Mouse (Mus musculus) neural tube, embryonic 12.5 days (tissue): ENCODE data around the gene Gm21887. TPM values are rescaled to one million over a fixed set of nuclear protein-coding genes. Genes with fewer than 3 reads are reported as not detected.
"Not testable (repeated sequence)": the region's sequence is repeated elsewhere in the genome, so short reads cannot be mapped to it uniquely, and the experiment has no call there.

Source experiments
- ATAC-seq: fragments of 200-750 bp; cut with Nextera tagmentation; 2 replicates; pipeline ENCODE4 v1.8.0; 2017; ENCODE audit warnings: low read depth, mild to moderate bottlenecking, moderate TSS enrichment, moderate library complexity; ENCODE audit not compliant: low FRiP score
- H3K27ac ChIP-seq: fragments of 300-500 bp; sonication (generic); 2 replicates; pipeline ENCODE4 v1.5.1; 2016
- H3K27me3 ChIP-seq: fragments of 300-500 bp; sonication (generic); replicated peaks from 2 replicates; pipeline ENCODE4 v1.6.1; 2016; ENCODE audit warnings: mild to moderate bottlenecking
- H3K36me3 ChIP-seq: fragments of 300-500 bp; sonication (generic); 2 replicates; pipeline ENCODE4 v1.6.1; 2016; ENCODE audit warnings: mild to moderate bottlenecking
- H3K4me1 ChIP-seq: fragments of 300-500 bp; sonication (generic); 2 replicates; pipeline ENCODE4 v1.6.1; 2016
- H3K4me2 ChIP-seq: fragments of 300-500 bp; sonication (generic); replicated peaks from 2 replicates; pipeline ENCODE4 v1.6.1; 2016; ENCODE audit warnings: mild to moderate bottlenecking
- H3K4me3 ChIP-seq: fragments of 300-500 bp; sonication (generic); 2 replicates; pipeline ENCODE4 v1.5.1; 2016
- H3K9ac ChIP-seq: fragments of 300-500 bp; sonication (generic); 2 replicates; pipeline ENCODE4 v1.6.1; 2016; ENCODE audit warnings: mild to moderate bottlenecking
- H3K9me3 ChIP-seq: fragments of 300-500 bp; sonication (generic); 2 replicates; pipeline ENCODE4 v1.6.1; 2016; ENCODE audit warnings: mild to moderate bottlenecking
- WGBS: fragments of 180-500 bp; shearing (Covaris S2); methylation state at CpG from one replicate; pipeline ENCODE4 v1.1.7; 2016; 5-methylcytosine and 5-hydroxymethylcytosine counted together
- polyA plus RNA-seq: library from polyadenylated mRNA; unstranded; fragments of >200 nt; fragmentation: Nextera tagmentation; extraction: Ambion mirVana; gene quantifications from 2 replicates; pipeline ENCODE4 v1.2.1, GENCODE M21; 2016

The Gm21887 gene
- polyA plus RNA-seq, 1 experiment from 2014 or later = 240 TPM

DNA sequence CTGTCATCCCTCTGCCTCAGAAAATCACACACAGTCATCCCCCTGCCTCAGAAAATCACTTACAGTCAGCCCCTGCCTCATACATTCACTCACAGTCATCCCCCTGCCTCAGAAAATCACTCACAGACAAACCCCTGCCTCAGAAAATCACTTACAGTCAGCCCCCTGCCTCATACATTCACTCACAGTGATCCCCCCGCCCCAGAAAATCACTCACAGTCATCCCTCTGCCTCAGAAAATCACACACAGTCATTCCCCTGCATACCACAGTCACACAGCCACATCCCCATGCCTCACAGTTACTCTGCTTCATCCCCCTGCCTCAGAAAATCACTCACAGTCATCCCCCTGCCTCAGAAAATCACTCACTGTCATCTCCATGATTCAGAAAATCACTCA lies 5.9 kb upstream of the Gm21887 start:
- H3K36me3 ChIP-seq = not testable (repeated sequence)

DNA sequence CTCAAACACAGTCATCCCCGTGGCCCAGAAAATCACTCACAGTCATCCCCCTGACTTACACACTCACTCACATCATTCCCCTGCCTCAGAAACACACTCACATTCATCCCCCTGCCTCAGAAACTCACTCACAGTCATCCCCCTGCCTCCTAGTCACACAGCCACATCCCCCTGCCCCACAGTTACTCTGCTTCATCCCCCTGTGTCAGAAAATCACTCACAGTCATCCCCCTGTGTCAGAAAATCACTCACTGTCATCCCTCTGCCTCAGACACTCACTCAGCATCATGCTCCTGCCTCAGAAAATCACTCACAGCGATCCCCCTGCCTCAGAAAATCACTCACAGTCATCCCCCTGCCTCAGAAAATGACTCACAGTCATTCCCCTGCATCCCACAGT lies 5.2 kb upstream of the Gm21887 start:
- ATAC-seq, H3K27ac ChIP-seq, H3K27me3 ChIP-seq, H3K4me3 ChIP-seq, H3K9ac ChIP-seq, H3K36me3 ChIP-seq, H3K4me2 ChIP-seq: not testable (repeated sequence)
- Histone ChIP-seq H3K4me1 (peaks cover 13% of the 10 kb centered on the region; the same call in 1 of the 2 replicates), H3K9me3 (peaks cover 34% of the 10 kb centered on the region)
- WGBS = 47% methylated on average over 2 of the region's 2 CpGs

More for the DNA sequence above, 5.9 kb upstream of the Gm21887 start:
- ATAC-seq, H3K27ac ChIP-seq, H3K4me3 ChIP-seq, H3K4me2 ChIP-seq, H3K27me3 ChIP-seq, H3K9ac ChIP-seq: not testable (repeated sequence)
- WGBS = 24% methylated on average over 1 of the region's 1 CpGs
- peaks cover 32% of the 10 kb centered on the region for H3K9me3 ChIP-seq
- peaks cover 11% of the 10 kb centered on the region; the same call in 1 of the 2 replicates for H3K4me1 ChIP-seq

GRCm38 (mm10) chrX:170004793-170005192 lies 4.7 kb upstream of the Gm21887 start:
- 24% methylated on average over 5 of the region's 5 CpGs for WGBS
- H3K9me3 ChIP-seq = peaks cover 39% of the 10 kb centered on the region

DNA sequence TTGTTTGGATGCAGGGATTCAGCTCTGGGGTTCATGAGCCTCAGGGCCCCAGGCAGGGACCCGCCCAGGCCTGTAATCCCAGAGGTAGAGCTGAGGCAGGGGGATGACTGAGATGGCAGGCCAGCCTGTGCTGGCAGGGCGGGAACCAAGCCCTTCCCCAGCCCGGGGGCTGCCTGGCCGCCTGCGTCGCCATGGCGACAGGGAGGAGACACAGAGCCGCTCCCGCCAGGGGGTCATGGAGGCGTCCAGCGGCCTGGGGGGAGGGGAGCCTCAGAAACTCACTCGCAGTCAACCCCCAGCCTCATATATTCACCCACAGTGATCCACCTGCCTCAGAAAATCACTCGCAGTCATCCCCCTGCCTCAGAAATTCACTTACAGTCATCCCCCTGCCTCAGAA lies 4.3 kb upstream of the Gm21887 start:
- not testable (repeated sequence) for ATAC-seq, H3K27me3 ChIP-seq, H3K9ac ChIP-seq, H3K4me2 ChIP-seq, H3K27ac ChIP-seq, H3K4me3 ChIP-seq, H3K36me3 ChIP-seq
- H3K9me3 ChIP-seq = peaks cover 41% of the 10 kb centered on the region
- WGBS = 27% methylated on average over 13 of the region's 13 CpGs
- peaks cover 13% of the 10 kb centered on the region; the same call in 1 of the 2 replicates for H3K4me1 ChIP-seq

More at GRCm38 (mm10) chrX:170004793-170005192, 4.7 kb upstream of the Gm21887 start:
- not testable (repeated sequence) for H3K27ac ChIP-seq, H3K9ac ChIP-seq, ATAC-seq, H3K36me3 ChIP-seq, H3K27me3 ChIP-seq, H3K4me3 ChIP-seq, H3K4me2 ChIP-seq
- peaks cover 13% of the 10 kb centered on the region; the same call in 1 of the 2 replicates for H3K4me1 ChIP-seq

- not testable (repeated sequence) for H3K27ac ChIP-seq, H3K36me3 ChIP-seq, H3K4me3 ChIP-seq, ATAC-seq, H3K9ac ChIP-seq, H3K4me2 ChIP-seq, H3K27me3 ChIP-seq
- H3K9me3 ChIP-seq = peaks cover 42% of the 10 kb centered on the region
- 39% methylated on average over 1 of the region's 1 CpGs for WGBS
- peaks cover 13% of the 10 kb centered on the region; the same call in 1 of the 2 replicates for H3K4me1 ChIP-seq
These were observed 3.7 kb upstream of the Gm21887 start for GRCm38 (mm10) chrX:170005695-170006297.

- not testable (repeated sequence) for H3K27me3 ChIP-seq, H3K4me1 ChIP-seq, ATAC-seq, H3K4me3 ChIP-seq, H3K27ac ChIP-seq, H3K4me2 ChIP-seq, H3K9ac ChIP-seq
- H3K36me3 ChIP-seq = peaks cover 15% of the 10 kb centered on the region
- 53% methylated on average over 3 of the region's 3 CpGs for WGBS
- H3K9me3 ChIP-seq = peaks cover 45% of the 10 kb centered on the region
These were observed 2.7 kb upstream of the Gm21887 start for GRCm38 (mm10) chrX:170006694-170007247.

- not testable (repeated sequence) for H3K27ac ChIP-seq, H3K4me2 ChIP-seq, ATAC-seq, H3K27me3 ChIP-seq, H3K4me3 ChIP-seq, H3K9ac ChIP-seq, H3K4me1 ChIP-seq
- Histone ChIP-seq H3K36me3 (peaks cover 15% of the 10 kb centered on the region), H3K9me3 (peaks cover 45% of the 10 kb centered on the region)
- WGBS = 48% methylated on average over 2 of the region's 2 CpGs
These were observed 1.9 kb upstream of the Gm21887 start for GRCm38 (mm10) chrX:170007375-170008178.

DNA sequence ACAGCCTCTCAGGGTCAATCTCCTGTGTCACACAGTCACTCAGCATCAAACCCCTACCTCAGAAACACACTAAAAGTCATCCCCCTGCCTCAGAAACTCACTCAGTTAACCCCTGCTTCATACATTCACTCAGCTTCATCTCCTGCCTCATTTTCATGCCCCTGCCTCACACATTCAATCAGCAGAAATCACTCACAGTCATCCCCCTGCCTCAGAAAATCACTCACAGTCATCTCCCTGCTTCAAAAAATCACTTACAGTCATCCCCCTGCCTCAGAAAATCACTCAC lies 1.3 kb upstream of the Gm21887 start:
- H3K9me3 ChIP-seq = peaks cover 45% of the 10 kb centered on the region
- not testable (repeated sequence) for H3K9ac ChIP-seq, H3K27me3 ChIP-seq, H3K4me3 ChIP-seq, H3K4me2 ChIP-seq, ATAC-seq, H3K4me1 ChIP-seq, H3K27ac ChIP-seq
- H3K36me3 ChIP-seq = peaks cover 15% of the 10 kb centered on the region

- H3K9ac ChIP-seq, H3K4me3 ChIP-seq, H3K4me2 ChIP-seq, H3K27me3 ChIP-seq, H3K4me1 ChIP-seq, H3K27ac ChIP-seq, ATAC-seq: not testable (repeated sequence)
- Histone ChIP-seq H3K9me3 (peaks cover 45% of the 10 kb centered on the region), H3K36me3 (peaks cover 15% of the 10 kb centered on the region)
- WGBS = 51% methylated on average over 3 of the region's 3 CpGs
These were observed 875 bp upstream of the Gm21887 start for GRCm38 (mm10) chrX:170008584-170008983.

DNA sequence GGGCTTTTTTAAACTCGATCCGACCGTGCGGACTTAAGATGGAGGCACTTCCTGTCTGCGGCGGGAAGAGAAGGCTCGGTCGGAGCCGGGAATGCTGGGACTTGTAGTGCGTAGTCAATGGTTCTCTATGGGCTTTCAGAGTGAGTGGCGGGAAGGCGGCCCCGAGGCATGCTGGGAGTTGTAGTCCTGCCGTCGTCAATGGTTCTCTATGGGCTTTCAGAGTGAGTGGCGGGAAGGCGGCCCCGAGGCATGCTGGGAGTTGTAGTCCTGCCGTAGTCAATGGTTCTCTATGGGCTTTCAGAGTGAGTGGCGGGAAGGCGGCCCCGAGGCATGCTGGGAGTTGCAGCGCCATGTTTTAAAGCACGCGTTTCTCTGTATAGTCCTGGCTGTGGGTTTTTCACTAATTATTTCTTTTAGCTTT lies 352 bp downstream of the Gm21887 start:
- H3K9ac ChIP-seq = peak overlapping the region; percentile 70
- H3K27me3 ChIP-seq, H3K4me1 ChIP-seq, H3K4me2 ChIP-seq: not testable (repeated sequence)
- H3K27ac ChIP-seq = peak overlapping the region; percentile 15; the same call in 1 of the 2 replicates
- peak; percentile 98 for ATAC-seq
- peak overlapping the region; percentile 58 for H3K4me3 ChIP-seq
- H3K36me3 ChIP-seq = peaks cover 15% of the 10 kb centered on the region
- H3K9me3 ChIP-seq = peaks cover 39% of the 10 kb centered on the region
- 61% methylated on average over 25 of the region's 25 CpGs for WGBS

DNA sequence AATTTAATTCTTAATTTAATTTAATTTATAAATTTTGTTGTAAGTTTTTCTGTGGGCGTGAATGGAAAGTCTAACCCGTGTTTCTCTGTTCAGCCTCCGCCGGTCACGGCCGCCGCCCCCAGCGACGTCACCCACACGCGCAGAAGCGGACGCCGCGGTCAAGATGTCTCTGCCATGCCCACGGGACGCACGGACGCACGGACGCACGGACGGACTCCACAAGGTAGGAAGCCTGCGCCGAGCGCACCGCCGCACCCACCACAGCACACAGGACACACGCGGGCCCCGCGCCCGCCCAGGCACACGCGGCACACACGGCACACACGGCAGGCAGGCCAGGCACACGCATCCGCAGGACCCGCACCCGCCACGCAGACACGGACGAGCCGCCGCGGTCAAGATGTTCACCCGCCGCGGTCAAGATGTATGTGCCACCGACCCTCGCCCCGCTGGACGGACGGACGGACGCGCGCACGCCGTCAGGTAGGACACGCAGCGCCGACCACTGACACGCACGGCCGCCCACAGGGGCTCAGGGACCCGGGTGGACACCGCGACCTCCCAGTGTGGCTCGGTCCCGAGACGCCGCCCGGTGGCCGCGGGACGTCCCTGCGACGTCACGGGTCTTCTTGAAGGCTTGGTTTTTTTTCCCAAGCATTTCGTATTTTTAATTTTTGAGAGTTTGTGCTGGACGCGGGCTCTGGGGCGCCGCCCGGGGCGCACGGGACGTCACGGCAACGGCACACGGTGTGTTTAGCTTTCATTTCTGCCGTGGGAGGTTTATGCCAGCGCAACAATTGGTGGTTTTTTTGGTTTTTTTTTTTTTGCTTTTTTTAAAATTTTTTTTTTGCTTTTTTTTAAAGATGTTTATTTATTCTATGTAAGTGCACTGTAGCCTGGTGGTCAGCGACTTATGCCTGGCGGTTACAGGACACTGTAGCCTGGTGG lies 1.4 kb downstream of the Gm21887 start:
- not testable (repeated sequence) for H3K9ac ChIP-seq, H3K4me1 ChIP-seq, H3K27ac ChIP-seq, H3K27me3 ChIP-seq
- 86% methylated on average over 97 of the region's 97 CpGs for WGBS
- 0 out of 2 replicates have a peak overlapping the region, but pooled peaks have one; percentile 1 for H3K4me3 ChIP-seq
- peaks cover 15% of the 10 kb centered on the region for H3K36me3 ChIP-seq
- H3K9me3 ChIP-seq = peaks cover 39% of the 10 kb centered on the region
- peak; percentile 15 for ATAC-seq
- peak overlapping the region; percentile 24; the same call in 1 of the 2 replicates for H3K4me2 ChIP-seq

GRCm38 (mm10) chrX:170011529-170011879 lies 2.0 kb downstream of the Gm21887 start:
- H3K4me3 ChIP-seq, H3K27ac ChIP-seq, H3K4me1 ChIP-seq, H3K4me2 ChIP-seq, ATAC-seq, H3K27me3 ChIP-seq, H3K9ac ChIP-seq: not testable (repeated sequence)
- Histone ChIP-seq H3K36me3 (peaks cover 18% of the 10 kb centered on the region), H3K9me3 (peaks cover 39% of the 10 kb centered on the region)
- WGBS = 87% methylated on average over 4 of the region's 10 CpGs
